Mouse (Mus musculus): Measurements from ENCODE around the gene Havcr1.

Havcr1 gene

GRCm38 (mm10) chr11:46819930-46820329, 85.0 kb downstream of the Havcr1 start:
- no peak for DNase-seq (ENCODE audit: low read depth, low spot score)
